Mouse (Mus musculus): ENCODE data around the gene Hmgb1. TPM values are rescaled to one million over a fixed set of nuclear protein-coding genes. Genes with fewer than 3 reads are reported as not detected.

Gene Hmgb1
- total RNA-seq, 1 experiment from 2014 or later = 623 TPM

GRCm38 (mm10) chr5:149086382-149087244 lies 97.7 kb downstream of the Hmgb1 start:
- no peak for ATAC-seq (replicated peaks; ENCODE audit: insufficient number of reproducible peaks, low FRiP score, low TSS enrichment, poor library complexity, severe bottlenecking)

GRCm38 (mm10) chr5:149080466-149080865 lies 103.8 kb downstream of the Hmgb1 start:
- ATAC-seq (replicated peaks; ENCODE audit: insufficient number of reproducible peaks, low FRiP score, low TSS enrichment, poor library complexity, severe bottlenecking) = no peak

- ATAC-seq (replicated peaks; ENCODE audit: insufficient number of reproducible peaks, low FRiP score, low TSS enrichment, poor library complexity, severe bottlenecking) = no peak
Measured at GRCm38 (mm10) chr5:149079758-149080150, 104.5 kb downstream of the Hmgb1 start.

GRCm38 (mm10) chr5:149079018-149079757 lies 105.1 kb downstream of the Hmgb1 start:
- no peak for ATAC-seq (replicated peaks; ENCODE audit: insufficient number of reproducible peaks, low FRiP score, low TSS enrichment, poor library complexity, severe bottlenecking)

- no peak for ATAC-seq (replicated peaks; ENCODE audit: insufficient number of reproducible peaks, low FRiP score, low TSS enrichment, poor library complexity, severe bottlenecking)
Measured at GRCm38 (mm10) chr5:149077136-149077535, 107.2 kb downstream of the Hmgb1 start.

GRCm38 (mm10) chr5:149071546-149071945 lies 112.7 kb downstream of the Hmgb1 start:
- no peak for ATAC-seq (replicated peaks; ENCODE audit: insufficient number of reproducible peaks, low FRiP score, low TSS enrichment, poor library complexity, severe bottlenecking)

GRCm38 (mm10) chr5:149068745-149069144 lies 115.5 kb downstream of the Hmgb1 start:
- ATAC-seq (replicated peaks; ENCODE audit: insufficient number of reproducible peaks, low FRiP score, low TSS enrichment, poor library complexity, severe bottlenecking) = no peak

GRCm38 (mm10) chr5:149068247-149068740 lies 116.0 kb downstream of the Hmgb1 start:
- ATAC-seq (replicated peaks; ENCODE audit: insufficient number of reproducible peaks, low FRiP score, low TSS enrichment, poor library complexity, severe bottlenecking) = peak; percentile 63; the same call in 1 of the 2 replicates

- ATAC-seq (replicated peaks; ENCODE audit: insufficient number of reproducible peaks, low FRiP score, low TSS enrichment, poor library complexity, severe bottlenecking) = no peak
Measured at GRCm38 (mm10) chr5:149067501-149067961, 116.8 kb downstream of the Hmgb1 start.

GRCm38 (mm10) chr5:149062833-149063232 lies 121.5 kb downstream of the Hmgb1 start:
- ATAC-seq (replicated peaks; ENCODE audit: insufficient number of reproducible peaks, low FRiP score, low TSS enrichment, poor library complexity, severe bottlenecking) = no peak

GRCm38 (mm10) chr5:149053352-149054168 lies 130.7 kb downstream of the Hmgb1 start:
- ATAC-seq (replicated peaks; ENCODE audit: insufficient number of reproducible peaks, low FRiP score, low TSS enrichment, poor library complexity, severe bottlenecking) = no peak

- peak; percentile 99 for ATAC-seq (replicated peaks; ENCODE audit: insufficient number of reproducible peaks, low FRiP score, low TSS enrichment, poor library complexity, severe bottlenecking)
Measured at GRCm38 (mm10) chr5:149052421-149053338, 131.6 kb downstream of the Hmgb1 start.

- peak; percentile 53 for ATAC-seq (replicated peaks; ENCODE audit: insufficient number of reproducible peaks, low FRiP score, low TSS enrichment, poor library complexity, severe bottlenecking)
Measured at GRCm38 (mm10) chr5:149051571-149052420, 132.5 kb downstream of the Hmgb1 start.

GRCm38 (mm10) chr5:149051194-149051570 lies 133.1 kb downstream of the Hmgb1 start:
- ATAC-seq (replicated peaks; ENCODE audit: insufficient number of reproducible peaks, low FRiP score, low TSS enrichment, poor library complexity, severe bottlenecking) = 0 out of 2 replicates have a peak, but pooled peaks have one; percentile 32

- no peak for ATAC-seq (replicated peaks; ENCODE audit: insufficient number of reproducible peaks, low FRiP score, low TSS enrichment, poor library complexity, severe bottlenecking)
Measured at GRCm38 (mm10) chr5:149050588-149051160, 133.6 kb downstream of the Hmgb1 start.

- ATAC-seq (replicated peaks; ENCODE audit: insufficient number of reproducible peaks, low FRiP score, low TSS enrichment, poor library complexity, severe bottlenecking) = no peak
Measured at GRCm38 (mm10) chr5:149049435-149049834, 134.9 kb downstream of the Hmgb1 start.

GRCm38 (mm10) chr5:149048961-149049360 lies 135.3 kb downstream of the Hmgb1 start:
- ATAC-seq (replicated peaks; ENCODE audit: insufficient number of reproducible peaks, low FRiP score, low TSS enrichment, poor library complexity, severe bottlenecking) = no peak

All from monocyte, adult 5-6 weeks (primary cell).